Mouse (Mus musculus) cerebellum, adult 9-11 months (tissue): ENCODE results near the gene Col19a1.

ENCODE experiments used
- DNase-seq: peaks from one replicate; pipeline ENCODE4 v3.0.0; 2022

The Col19a1 gene

GRCm38 (mm10) chr1:24587141-24587541 lies at the start of gene Col19a1:
Gene Col19a1, minus strand, starts transcription at chr1:24587472.
- peak; percentile 76 for DNase-seq

- peak; percentile 20 for DNase-seq
Observed at GRCm38 (mm10) chr1:24633553-24634132, 46.4 kb upstream of the Col19a1 start.

DNA sequence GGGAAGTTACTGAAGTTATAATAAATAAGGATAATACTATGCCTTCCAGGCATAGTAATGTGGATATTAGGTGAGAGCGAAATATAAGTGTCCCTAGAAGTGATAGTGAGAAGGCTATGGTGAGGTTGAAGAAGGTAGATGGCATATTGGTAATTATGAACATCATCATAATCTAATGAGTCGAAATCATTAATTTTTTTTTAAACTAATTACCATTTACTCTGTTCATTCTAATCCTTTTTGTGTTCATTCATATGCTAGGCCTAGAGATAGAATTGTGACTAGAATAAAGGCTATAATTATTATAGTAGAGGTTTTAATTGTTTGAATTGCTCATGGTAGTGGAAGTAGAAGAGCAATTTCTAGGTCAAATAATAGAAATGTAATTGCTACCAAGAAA lies 25.3 kb upstream of the Col19a1 start:
- peak; percentile 21 for DNase-seq

- no peak for DNase-seq
Observed at GRCm38 (mm10) chr1:24595096-24595495, 7.8 kb upstream of the Col19a1 start.

DNA sequence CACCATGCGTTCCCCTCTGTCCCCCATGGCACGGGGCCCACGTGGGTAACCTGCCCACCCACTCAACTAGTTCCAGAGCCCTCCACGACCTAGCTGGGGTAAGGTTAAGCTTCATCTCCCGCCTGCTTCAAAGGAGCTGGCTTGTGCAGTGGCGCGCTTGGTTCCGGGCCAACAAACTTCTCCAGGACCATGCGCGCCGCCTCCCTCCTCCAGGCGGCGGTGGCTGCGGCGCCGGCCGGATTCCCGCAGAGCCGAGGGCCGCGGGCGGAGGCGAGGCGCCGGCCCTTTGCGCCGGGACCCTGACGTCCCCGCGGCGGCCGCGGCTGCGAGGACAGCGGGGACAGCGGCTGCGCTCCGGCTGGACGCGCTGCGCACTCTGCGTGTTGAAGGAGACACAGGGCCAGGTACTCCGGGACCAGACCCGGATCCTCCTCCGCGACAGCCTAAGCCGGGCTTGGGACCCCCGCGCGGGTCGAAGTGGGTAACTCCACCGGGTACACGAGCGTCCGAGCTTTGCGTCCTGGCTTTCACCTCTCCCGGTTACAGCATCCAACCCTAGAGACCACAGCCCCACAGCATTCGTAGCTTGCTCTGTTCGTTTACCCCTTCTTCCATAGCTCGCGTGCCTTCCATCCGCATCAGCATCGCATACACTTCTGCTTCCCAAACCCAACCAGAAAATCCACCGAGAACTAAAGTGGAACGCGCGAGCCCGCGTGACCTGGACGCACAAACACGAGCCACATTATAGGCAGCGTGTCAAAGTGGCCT lies 717 bp downstream of the Col19a1 start:
- peak; percentile 57 for DNase-seq

DNA sequence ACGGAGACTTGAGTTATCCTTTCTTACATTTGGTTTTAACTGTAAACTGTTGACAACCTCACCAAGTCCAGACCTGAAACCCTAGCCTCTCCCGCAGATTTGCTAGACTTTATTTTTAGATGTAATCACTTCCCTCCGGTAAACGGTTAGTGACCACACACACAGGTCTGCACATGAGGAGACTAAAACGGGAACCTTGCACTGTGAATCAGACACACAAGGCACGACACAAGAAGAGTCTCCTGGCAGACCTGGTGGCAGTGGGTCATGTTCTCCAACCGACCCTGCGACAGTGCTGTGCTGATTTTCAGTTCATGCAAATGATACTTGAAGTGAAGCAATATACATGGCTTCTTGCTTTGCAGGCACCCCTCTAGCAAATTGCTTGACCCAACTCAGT lies 14.7 kb downstream of the Col19a1 start:
- DNase-seq, result no peak

DNA sequence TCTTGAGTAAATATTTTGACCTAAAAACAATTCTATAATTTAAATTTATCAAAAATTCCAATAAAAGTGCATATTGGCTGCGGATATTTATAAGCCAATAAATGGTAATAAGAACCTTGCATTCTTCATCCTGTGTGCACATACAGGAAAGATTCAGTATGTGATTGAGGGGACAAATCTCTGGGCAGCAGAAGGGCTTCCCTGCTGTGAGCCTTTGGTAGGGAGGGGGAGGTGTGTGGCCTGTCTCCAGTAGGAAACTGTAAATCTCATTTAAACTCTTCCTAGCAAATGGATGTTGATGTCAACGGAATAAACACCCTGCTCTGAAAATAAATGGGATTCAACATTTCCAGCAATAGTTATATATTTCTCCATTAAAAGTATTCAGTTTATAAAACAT lies 23.2 kb downstream of the Col19a1 start:
- peak; percentile 49 for DNase-seq

DNA sequence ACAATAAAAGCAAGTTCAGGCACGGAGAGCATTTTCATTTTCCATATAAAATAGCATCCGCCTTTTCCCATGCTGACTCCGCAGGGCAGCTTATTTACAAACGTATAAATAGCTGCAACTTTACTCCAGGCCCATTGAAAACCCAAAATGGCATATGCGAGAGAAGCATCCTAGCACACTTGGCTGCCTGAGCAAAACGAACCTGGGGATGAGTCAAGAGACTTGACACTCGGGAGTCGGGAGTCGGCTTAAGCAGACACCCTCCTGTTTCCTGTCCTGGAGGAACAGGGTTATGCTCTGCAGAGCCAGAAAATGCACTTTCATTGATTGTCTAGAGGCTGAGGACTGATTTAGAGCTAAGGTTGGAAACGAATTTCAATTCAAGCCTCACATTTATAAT lies 29.3 kb downstream of the Col19a1 start:
- DNase-seq, result no peak

- DNase-seq, result no peak
Observed at GRCm38 (mm10) chr1:24553462-24553861, 33.8 kb downstream of the Col19a1 start.

DNA sequence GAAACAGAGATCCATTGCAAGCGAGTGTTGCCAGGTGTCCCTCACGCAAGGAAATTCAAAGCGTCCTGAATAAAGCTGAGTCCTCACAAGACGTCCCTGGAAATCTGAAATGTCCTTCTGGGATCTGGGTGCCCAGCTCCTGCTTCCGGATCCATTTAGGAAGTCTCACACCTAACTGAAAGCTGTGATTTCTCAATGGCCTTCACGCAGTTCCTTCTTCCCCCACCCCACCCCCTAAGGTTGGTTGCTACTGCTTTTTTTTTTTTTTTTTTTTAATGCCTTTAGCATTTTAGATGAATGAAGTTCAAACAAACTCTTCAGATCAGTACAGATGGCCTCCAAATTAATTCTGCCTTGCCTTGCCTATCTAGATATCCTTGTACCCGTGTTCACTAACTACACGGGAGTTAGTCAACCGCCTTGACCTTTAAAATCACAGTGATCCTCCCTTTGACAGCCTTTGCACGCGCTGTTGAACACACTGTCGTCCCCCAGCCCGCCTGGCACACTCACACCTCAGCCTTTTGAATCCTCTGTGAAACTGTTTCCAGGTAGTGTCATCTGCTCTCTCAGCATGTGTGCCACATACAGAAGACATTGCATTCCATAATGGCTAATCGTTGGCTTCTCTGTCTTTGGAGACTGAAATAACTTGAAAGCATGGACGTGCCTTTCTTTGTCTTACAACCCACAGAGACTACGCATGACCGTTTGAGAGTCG lies 36.6 kb downstream of the Col19a1 start:
- DNase-seq, result peak; percentile 75

- DNase-seq, result no peak
Observed at GRCm38 (mm10) chr1:24550031-24550430, 37.2 kb downstream of the Col19a1 start.

DNA sequence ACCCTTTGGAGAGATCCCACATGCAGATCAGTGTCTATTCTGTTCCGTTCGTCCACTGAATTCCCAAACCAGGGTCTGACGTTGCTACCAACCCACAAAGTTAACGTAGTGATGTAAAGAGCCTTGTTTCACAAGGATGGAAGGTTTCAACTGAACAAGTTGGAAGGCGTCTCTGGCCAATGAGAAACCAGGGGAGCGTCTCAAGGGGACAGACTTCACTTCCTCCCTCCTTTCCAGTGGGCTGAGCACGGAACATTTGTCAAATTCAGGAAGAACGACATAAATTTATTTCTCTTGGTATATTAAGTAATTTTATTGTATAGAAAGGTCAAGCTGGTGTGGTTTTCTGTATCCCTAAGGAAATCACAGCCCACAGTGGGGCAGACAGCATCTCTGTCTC lies 38.2 kb downstream of the Col19a1 start:
- no peak for DNase-seq

DNA sequence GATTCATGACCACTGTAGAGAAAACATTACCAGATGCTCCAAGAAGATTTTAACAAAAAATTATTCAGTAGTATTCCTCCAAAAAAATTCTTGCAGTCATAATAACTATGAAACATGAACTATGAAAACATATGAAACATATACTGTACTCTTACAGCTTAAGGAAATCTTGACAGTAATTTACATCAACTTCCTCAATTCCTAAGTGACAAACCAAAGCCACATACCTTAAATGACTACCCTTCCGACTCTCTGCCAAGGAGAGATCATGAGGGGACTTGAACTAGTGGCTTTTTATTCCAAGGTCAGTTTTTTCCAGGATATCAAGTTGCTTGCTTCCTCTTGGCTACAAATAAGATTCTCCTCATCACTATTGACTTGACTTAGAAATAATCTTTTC lies 39.7 kb downstream of the Col19a1 start:
- DNase-seq, result no peak

DNA sequence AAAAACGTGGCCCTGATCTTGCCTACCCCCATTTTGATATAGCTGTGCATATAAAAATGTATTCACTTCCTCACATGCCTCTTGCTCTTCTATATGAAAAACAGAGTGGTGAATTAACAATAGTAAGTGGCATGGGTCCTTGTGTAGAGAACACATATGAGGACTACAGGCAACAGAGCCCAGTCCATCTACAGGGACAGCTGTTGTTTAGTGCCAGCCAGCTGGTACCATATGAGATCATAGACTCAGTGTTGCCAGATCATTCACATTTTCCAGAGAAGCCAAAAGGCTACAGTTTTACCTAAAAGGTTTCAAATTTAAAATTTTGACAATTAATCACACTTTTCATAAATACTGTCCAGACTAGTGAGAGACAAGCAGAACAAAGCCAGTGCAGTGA lies 47.4 kb downstream of the Col19a1 start:
- DNase-seq, result no peak

- no peak for DNase-seq
Observed at GRCm38 (mm10) chr1:24527194-24527593, 60.1 kb downstream of the Col19a1 start.

GRCm38 (mm10) chr1:24517462-24517861 lies 69.8 kb downstream of the Col19a1 start:
- DNase-seq, result no peak

GRCm38 (mm10) chr1:24515341-24515740 lies 71.9 kb downstream of the Col19a1 start:
- peak; percentile 81 for DNase-seq

GRCm38 (mm10) chr1:24511536-24511935 lies 75.7 kb downstream of the Col19a1 start:
- DNase-seq, result no peak

DNA sequence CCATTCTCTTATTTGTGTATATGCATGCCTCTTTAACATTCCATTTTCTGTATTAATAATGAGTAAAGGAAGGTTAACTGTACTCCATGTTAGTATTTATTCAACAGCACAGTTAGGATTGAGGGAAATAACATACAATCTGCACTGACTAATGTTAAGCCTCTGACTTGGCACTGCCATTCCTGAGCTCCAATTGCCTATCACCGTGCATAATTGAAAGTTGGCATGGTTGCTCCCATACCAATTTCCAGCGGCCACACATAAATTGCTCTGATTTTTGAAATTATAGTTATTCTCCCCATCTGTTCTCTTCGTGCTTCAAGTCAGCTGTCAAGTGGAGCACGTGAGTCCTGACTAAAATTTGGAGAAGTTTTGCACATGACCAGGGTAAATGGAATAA lies 91.9 kb downstream of the Col19a1 start:
- no peak for DNase-seq

GRCm38 (mm10) chr1:24484161-24484560 lies 103.1 kb downstream of the Col19a1 start:
- no peak for DNase-seq

DNA sequence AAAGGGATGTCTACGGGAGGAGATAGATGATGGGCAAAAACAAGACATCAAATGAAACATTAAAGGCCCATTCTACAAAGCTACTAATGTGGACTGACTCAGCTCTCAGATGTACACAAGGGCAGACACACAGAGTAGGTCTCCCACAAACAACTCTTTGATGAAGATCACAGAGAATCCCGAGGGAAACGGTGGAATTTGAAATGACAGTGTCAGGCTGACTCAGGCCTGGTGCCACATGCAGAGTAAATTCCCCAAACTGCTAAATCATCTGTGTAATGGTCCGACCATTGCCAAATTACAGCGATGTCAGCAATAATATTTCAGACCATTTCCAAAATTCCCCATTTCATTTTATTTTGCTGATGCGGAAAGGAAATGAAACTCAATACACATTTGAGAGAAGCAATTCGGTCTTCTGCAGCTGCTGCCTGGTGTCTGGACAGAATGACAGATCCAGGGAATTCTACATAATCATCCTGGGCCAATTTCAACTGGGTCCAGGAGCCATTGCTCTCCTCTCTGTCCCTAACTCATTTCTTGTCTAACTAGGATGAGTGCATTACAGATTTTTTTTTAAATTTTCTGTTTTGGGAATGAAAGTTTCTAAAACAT lies 116.1 kb downstream of the Col19a1 start:
- no peak for DNase-seq

DNA sequence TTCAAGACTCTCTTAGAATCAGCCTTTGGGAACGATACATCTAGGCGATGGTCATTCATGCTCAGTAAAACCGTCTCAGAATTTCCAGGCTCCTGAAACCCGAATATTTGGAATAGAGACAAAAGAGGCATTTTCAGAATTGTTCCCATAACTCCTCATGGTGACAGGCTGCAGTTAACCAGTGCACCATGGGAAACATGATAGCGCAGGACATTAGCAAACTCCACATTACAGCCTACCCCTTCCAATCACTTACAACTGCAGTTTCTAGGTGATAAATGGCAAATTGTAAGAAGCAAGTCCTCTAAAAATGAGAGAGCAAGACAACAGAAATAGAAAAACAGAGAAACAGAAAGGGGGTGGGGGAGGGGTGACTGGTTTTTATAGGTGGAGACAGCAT lies 116.6 kb downstream of the Col19a1 start:
- no peak for DNase-seq

- DNase-seq, result no peak
Observed at GRCm38 (mm10) chr1:24461305-24461887, 125.9 kb downstream of the Col19a1 start.
